Mouse (Mus musculus) heart, postnatal 36 days (tissue): ENCODE data around the gene Tmem92. TPM values are rescaled to one million over a fixed set of nuclear protein-coding genes. Genes with fewer than 3 reads are reported as not detected.
A peak's percentile ranks its signal among the peaks of the same experiment; 100 is the strongest.

Experiments used
- DNase-seq, 2 experiments: peaks; one replicate each; pipeline ENCODE4 v3.0.0; 2021 to 2022
- intact Hi-C: fragments of 180-260 bp; cut with DNase I; formaldehyde crosslinking; loops from one replicate; pipeline ENCODE4 v1.15.1; 2025
- total RNA-seq, 2 experiments: library from RNA; stranded (reverse); gene quantifications; 2 replicates each; pipeline ENCODE4 v1.2.3; 2021

The Tmem92 gene
- total RNA-seq, 2 experiments from 2014 or later: not detected

DNA sequence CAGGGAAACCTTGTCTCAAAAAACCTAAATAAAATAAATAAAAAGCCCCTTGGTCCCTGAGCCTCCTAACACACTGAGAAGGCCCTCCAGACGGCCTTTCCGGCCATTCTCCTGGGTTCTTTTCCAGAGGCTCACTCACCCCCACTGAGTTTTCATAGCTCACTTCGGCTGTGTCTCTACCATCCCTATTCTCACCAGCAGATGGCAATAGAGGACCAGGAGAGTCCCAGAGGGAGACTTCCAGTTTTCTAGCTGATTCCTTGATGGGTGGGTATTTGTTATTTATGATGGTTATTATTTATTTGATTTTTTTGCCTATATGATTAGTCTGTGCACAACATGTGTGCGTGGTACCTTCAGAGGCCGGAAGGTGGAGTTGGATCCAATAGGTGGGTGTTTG, 52.2 kb downstream of the Tmem92 start:
- peak; percentile 65 to 77 for DNase-seq
- intact Hi-C loops: loop anchor here (1.0 to 5.0 kb wide), 3 partner anchors 56 to 207 kb away; partner anchors contain the start of gene Col1a1

DNA sequence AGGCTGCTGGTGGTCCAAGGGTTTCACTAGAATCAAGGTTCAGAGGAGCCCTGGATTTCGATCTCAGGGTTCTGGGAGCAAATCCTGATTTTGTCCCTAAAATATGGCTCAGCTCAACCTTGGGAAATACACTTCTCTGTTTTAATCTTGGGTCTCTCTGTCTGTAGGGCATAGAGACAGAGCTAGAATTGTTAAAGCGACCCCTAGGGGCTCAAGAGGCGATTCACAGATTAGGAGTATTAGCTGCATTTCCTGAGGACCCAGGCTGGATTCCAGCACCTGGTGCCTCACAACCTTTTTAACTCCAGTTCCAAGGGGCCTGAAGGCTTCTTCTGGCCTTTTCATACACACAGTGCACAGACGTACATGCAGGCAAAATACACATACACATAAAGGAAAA, 52.9 kb downstream of the Tmem92 start:
- no peak for DNase-seq
- intact Hi-C loops: no loop called here

DNA sequence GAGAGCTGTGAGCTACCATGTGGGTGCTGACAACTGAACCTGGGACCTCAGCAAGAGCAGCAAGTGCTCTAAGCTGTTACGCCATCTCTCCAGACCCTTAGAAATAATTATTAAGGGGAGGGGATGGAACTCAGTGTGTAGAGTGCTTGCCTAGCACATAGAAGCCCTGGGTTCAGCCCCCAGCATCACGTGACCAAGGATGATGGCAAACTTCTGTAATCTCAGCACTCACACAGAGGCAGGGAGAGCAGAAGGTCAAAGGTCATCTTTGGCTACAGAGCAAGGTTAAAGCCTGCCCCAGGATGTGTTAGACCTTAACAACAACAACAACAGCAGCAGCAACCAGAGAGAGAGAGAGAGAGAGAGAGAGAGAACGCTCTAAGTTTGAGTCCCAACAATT, 54.0 kb downstream of the Tmem92 start:
- intact Hi-C loops: no loop called here
- DNase-seq: no peak

DNA sequence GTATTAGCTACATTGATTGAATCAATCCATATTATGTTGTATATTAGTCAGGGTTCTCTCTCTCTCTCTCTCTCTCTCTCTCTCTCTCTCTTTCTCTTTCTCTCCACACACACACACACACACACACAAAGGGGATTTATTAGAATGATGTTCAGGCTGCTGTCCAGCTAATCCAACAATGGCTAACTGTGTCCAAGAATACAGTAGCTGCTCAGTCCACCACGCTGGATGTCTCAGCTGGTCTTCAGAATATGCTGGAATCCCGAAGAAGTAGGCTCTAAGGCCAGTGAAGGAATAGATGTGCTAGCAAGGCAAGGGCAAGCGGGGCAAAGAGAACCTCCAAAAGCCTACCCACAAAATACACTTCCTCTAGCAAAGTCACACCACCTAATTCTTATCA, 55.2 kb downstream of the Tmem92 start:
- intact Hi-C loops: no loop called here
- DNase-seq: no peak

Other genes with a start within 250 kb of the Tmem92 start
- gene Rsad1, start 233.4 kb downstream of the Tmem92 start, total RNA-seq: 10 to 100 TPM in 1 of 2 experiments, 1 to 10 TPM in 1; 9.6 to 14.2 TPM
- 1 to 10 TPM; 1.0 to 1.2 TPM for gene Chad, start 217.7 kb downstream of the Tmem92 start, total RNA-seq
- gene Acsf2, start 180.8 kb downstream of the Tmem92 start, total RNA-seq: 10 to 100 TPM; 26.5 to 28.9 TPM
- 10 to 100 TPM; 31.1 to 33.8 TPM for gene Lrrc59, start 152.9 kb downstream of the Tmem92 start, total RNA-seq
- 10 to 100 TPM; 59.2 to 60.1 TPM for gene Mrpl27, start 128.9 kb downstream of the Tmem92 start, total RNA-seq
- under 1 TPM in 1 of 2 experiments, not detected in 1; 0.25 TPM for gene Eme1, start 128.7 kb downstream of the Tmem92 start, total RNA-seq
- 10 to 100 TPM in 1 of 2 experiments, 1 to 10 TPM in 1; 10.0 to 10.4 TPM for gene Xylt2, start 105.2 kb downstream of the Tmem92 start, total RNA-seq
- gene Gm11541, start 78.2 kb downstream of the Tmem92 start, total RNA-seq: not detected
- gene Cdc34b, start 40.9 kb downstream of the Tmem92 start, total RNA-seq: 1 to 10 TPM; 1.1 to 1.2 TPM
- 100 to 1,000 TPM; 144 to 156 TPM for gene Col1a1, start 153.5 kb upstream of the Tmem92 start, total RNA-seq
- not detected for gene Hils1, start 184.9 kb upstream of the Tmem92 start, total RNA-seq
- 100 to 1,000 TPM; 185 to 189 TPM for gene Sgca, start 193.6 kb upstream of the Tmem92 start, total RNA-seq
- gene Ppp1r9b, start 208.3 kb upstream of the Tmem92 start, total RNA-seq: 10 to 100 TPM; 46.3 to 50.8 TPM
- 1 to 10 TPM; 1.2 to 1.3 TPM for gene Samd14, start 227.2 kb upstream of the Tmem92 start, total RNA-seq